Mouse (Mus musculus) myocyte (in vitro differentiated cells): ENCODE data around the gene Crygc. TPM values are rescaled to one million over a fixed set of nuclear protein-coding genes. Genes with fewer than 3 reads are reported as not detected.

ENCODE experiments used
- H3K27me3 ChIP-seq: one replicate; pipeline ENCODE4 v1.6.1; 2011; ENCODE audit not compliant: control insufficient read depth, insufficient read depth, insufficient read length
- H3K36me3 ChIP-seq: one replicate; pipeline ENCODE4 v1.6.1; 2011; ENCODE audit not compliant: control insufficient read depth, insufficient read depth
- H3K4me2 ChIP-seq: one replicate; pipeline ENCODE4 v1.6.1; 2011; ENCODE audit warnings: low read depth, control low read depth
- H3K4me3 ChIP-seq: one replicate; pipeline ENCODE4 v1.5.1; 2011; ENCODE audit warnings: mild to moderate bottlenecking, control low read depth, moderate library complexity
- H3K79me2 ChIP-seq: one replicate; pipeline ENCODE4 v1.6.1; 2011; ENCODE audit not compliant: control insufficient read depth, insufficient read depth
- H3ac ChIP-seq: one replicate; pipeline ENCODE4 v1.6.1; 2011; ENCODE audit not compliant: control insufficient read depth, insufficient read length
- CEBPB ChIP-seq: IDR thresholded peaks from 2 replicates; pipeline ENCODE4 v1.6.1; 2011; ENCODE audit warnings: mild to moderate bottlenecking, moderate library complexity; ENCODE audit not compliant: poor library complexity, insufficient read depth, severe bottlenecking
- E2F4 ChIP-seq: IDR thresholded peaks from one replicate; pipeline ENCODE4 v1.6.1; 2011; ENCODE audit warnings: mild to moderate bottlenecking, control low read depth, moderate library complexity; ENCODE audit not compliant: insufficient read depth
- MAX ChIP-seq: IDR thresholded peaks from one replicate; pipeline ENCODE4 v1.6.1; 2011; ENCODE audit warnings: low read depth, mild to moderate bottlenecking, control low read depth
- MYOD1 ChIP-seq, 3 experiments: IDR thresholded peaks; one replicate each; pipeline ENCODE4 v1.6.1; 2011; ENCODE audit warnings: control low read depth in 2 of 3, low read depth in 2 of 3, mild to moderate bottlenecking in 2 of 3, moderate library complexity in 1 of 3; ENCODE audit not compliant: insufficient read length in 2 of 3, control insufficient read depth in 1 of 3
- MYOG ChIP-seq, 3 experiments: IDR thresholded peaks; one replicate each; pipeline ENCODE4 v1.6.1; 2011; ENCODE audit warnings: control low read depth in 2 of 3, low read depth in 2 of 3, mild to moderate bottlenecking in 2 of 3; ENCODE audit not compliant: insufficient read length in 2 of 3, control insufficient read depth in 1 of 3, insufficient read depth in 1 of 3
- POLR2A ChIP-seq: IDR thresholded peaks from one replicate; pipeline ENCODE4 v1.6.1; 2011; ENCODE audit warnings: low read depth, mild to moderate bottlenecking, control low read depth, moderate library complexity; ENCODE audit not compliant: insufficient read length
- POLR2AphosphoS2 ChIP-seq: IDR thresholded peaks from one replicate; pipeline ENCODE4 v1.6.1; 2011; ENCODE audit warnings: low read depth, control low read depth; ENCODE audit not compliant: insufficient read length
- REST ChIP-seq: IDR thresholded peaks from one replicate; pipeline ENCODE4 v1.6.1; 2011; ENCODE audit warnings: mild to moderate bottlenecking, control low read depth, moderate library complexity; ENCODE audit not compliant: insufficient read depth, insufficient read length
- SRF ChIP-seq: IDR thresholded peaks from one replicate; pipeline ENCODE4 v1.6.1; 2011; ENCODE audit warnings: low read depth; ENCODE audit not compliant: control insufficient read depth, insufficient read length
- TCF12 ChIP-seq: IDR thresholded peaks from one replicate; pipeline ENCODE4 v1.6.1; 2011; ENCODE audit warnings: mild to moderate bottlenecking, control low read depth; ENCODE audit not compliant: poor library complexity, insufficient read depth, severe bottlenecking
- TCF3 ChIP-seq: IDR thresholded peaks from one replicate; pipeline ENCODE4 v1.6.1; 2011; ENCODE audit warnings: low read depth, control low read depth; ENCODE audit not compliant: insufficient read length
- USF1 ChIP-seq: IDR thresholded peaks from one replicate; pipeline ENCODE4 v1.6.1; 2011; ENCODE audit warnings: low read depth, mild to moderate bottlenecking, control low read depth, moderate library complexity
- polyA plus RNA-seq: library from polyadenylated mRNA; unstranded; fragments of >200 nt; fragmentation: generic; extraction: Trizol; gene quantifications from one replicate; pipeline ENCODE4 v1.2.1, GENCODE M21; 2012; ENCODE audit warnings: missing spikeins

Crygc gene
- polyA plus RNA-seq, 1 experiment, result not detected

DNA sequence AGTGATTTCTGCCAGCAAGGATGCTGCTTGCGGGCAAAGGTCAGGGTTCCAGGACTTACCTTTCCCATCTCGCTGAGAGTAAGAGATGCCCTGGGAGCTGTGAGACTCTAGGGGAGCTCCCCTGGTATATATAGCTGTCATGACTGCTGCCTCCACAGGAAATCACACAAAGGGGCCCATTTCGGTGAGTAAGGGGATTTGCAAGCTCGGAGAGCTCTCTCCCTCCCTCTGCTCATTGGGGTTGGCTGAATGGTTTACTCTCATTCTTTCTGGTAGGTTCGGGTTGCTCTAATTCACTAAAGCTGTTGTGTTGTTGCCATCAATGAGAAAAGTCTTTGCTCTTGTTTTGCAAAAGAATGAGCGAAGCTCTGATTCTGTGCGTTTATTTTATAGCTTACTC lies 8.7 kb upstream of the Crygc start, which contains the start of gene Crygb:
Gene Crygb, minus strand, starts transcription at position 101 of the 400 bp plus-strand sequence.
- TF ChIP-seq MYOG (IDR thresholded peaks at IDR 0.05; ENCODE audit: control insufficient read depth in 1 of 3, insufficient read depth in 1 of 3, insufficient read length in 2 of 3, low read depth in 2 of 3) (no peak), MAX (no peak), TCF12 (no peak), CEBPB (no peak), E2F4 (no peak), SRF (no peak), POLR2A (no peak), TCF3 (no peak), POLR2AphosphoS2 (no peak), USF1 (no peak), MYOD1 (IDR thresholded peaks at IDR 0.05; ENCODE audit: control insufficient read depth in 1 of 3, insufficient read length in 2 of 3, low read depth in 2 of 3) (no peak), REST (no peak)
- Histone ChIP-seq H3K4me2 (no peak within 1 kb of the TSS), H3K4me3 (no peak within 1 kb of the TSS), H3K79me2 (no peaks in the 10 kb centered on the region), H3ac (no peak within 1 kb of the TSS), H3K36me3 (no peaks in the 10 kb centered on the region), H3K27me3 (no peaks in the 10 kb centered on the region)

DNA sequence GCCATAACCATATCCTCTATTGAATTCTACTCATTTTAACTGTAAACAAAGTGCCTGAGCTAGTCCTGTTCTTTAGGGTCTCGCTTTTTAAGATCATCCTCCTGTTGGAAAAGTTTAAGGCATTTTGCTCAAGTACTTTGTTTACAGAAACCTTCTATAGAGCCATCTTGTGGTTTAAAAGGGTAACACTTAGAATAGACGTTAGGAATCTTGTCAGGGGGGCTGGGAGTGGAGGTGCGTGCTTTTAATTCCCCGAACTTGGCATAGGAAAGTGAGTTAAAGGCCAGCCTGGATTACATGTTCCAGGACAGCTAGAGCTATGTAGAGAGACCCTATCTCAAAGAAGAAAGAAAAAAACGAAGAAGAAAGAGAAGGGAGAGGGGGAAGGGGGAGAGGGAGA lies 2.1 kb upstream of the Crygc start:
- H3K27me3 ChIP-seq, result no peaks in the 10 kb centered on the region
- no peak overlapping the region for H3K4me3 ChIP-seq
- H3ac ChIP-seq, result no peak overlapping the region
- no peaks in the 10 kb centered on the region for H3K79me2 ChIP-seq
- TF ChIP-seq MAX (no peak), POLR2AphosphoS2 (no peak), USF1 (no peak), TCF3 (no peak), CEBPB (no peak), REST (no peak), MYOG (IDR thresholded peaks at IDR 0.05; ENCODE audit: control insufficient read depth in 1 of 3, insufficient read depth in 1 of 3, insufficient read length in 2 of 3, low read depth in 2 of 3) (no peak), MYOD1 (IDR thresholded peaks at IDR 0.05; ENCODE audit: control insufficient read depth in 1 of 3, insufficient read length in 2 of 3, low read depth in 2 of 3) (no peak), TCF12 (no peak), POLR2A (no peak), SRF (no peak)
- H3K36me3 ChIP-seq, result no peaks in the 10 kb centered on the region
- H3K4me2 ChIP-seq, result no peak overlapping the region

DNA sequence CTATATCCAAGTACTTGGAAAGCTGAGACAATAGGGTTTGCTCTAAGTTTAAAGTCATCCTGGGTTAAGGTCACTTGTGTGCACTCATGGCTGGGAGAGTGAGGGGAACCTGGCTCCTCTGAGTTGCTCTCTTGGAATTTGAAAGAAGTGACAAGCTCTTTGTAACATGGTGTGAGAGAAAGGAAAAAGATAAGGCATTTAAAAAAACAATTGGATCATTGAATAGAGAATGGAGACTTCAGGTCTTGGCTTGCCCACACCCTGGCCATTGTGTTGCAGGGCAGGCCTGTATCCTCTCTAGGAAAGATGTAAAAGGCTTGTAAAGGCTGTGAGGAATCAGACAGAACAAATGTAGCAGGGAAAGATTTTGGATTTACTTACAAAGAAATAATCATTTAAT lies 5.6 kb downstream of the Crygc start:
- no peaks in the 10 kb centered on the region for H3K27me3 ChIP-seq
- H3K36me3 ChIP-seq, result no peaks in the 10 kb centered on the region
- no peak for TF ChIP-seq CEBPB
- no peak for TF ChIP-seq MAX
- no peak for TF ChIP-seq MYOG (IDR thresholded peaks at IDR 0.05; ENCODE audit: control insufficient read depth in 1 of 3, insufficient read depth in 1 of 3, insufficient read length in 2 of 3, low read depth in 2 of 3)
- TF ChIP-seq TCF3, result no peak
- no peak for TF ChIP-seq POLR2A
- no peak for TF ChIP-seq POLR2AphosphoS2
- TF ChIP-seq E2F4, result no peak
- TF ChIP-seq MYOD1 (IDR thresholded peaks at IDR 0.05; ENCODE audit: control insufficient read depth in 1 of 3, insufficient read length in 2 of 3, low read depth in 2 of 3), result no peak
- no peak for TF ChIP-seq REST
- no peak for TF ChIP-seq TCF12
- TF ChIP-seq SRF, result no peak
- no peak for TF ChIP-seq USF1
- H3K79me2 ChIP-seq, result no peaks in the 10 kb centered on the region
- no peak overlapping the region for H3K4me2 ChIP-seq
- no peak overlapping the region for H3ac ChIP-seq
- no peak overlapping the region for H3K4me3 ChIP-seq

DNA sequence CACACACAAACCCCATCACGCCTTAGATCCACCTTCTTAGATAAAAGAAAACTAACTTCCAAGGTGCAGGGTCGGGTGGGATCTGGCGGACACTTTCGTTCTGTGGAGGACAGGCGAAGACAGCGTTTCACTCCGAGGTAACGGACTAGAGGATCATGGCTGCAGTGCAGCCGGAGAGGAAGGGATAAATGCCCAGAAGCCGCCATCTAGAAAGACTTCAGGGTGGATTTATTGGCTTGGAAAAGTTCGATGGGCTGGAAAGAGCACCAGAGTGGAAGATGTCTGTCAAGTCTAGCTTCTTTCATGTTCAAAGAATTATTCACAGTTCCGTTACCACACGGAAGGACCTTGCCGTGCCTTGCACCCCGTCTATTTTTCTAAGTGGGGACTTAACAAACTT lies 9.3 kb downstream of the Crygc start:
- TF ChIP-seq MYOD1 (IDR thresholded peaks at IDR 0.05; ENCODE audit: control insufficient read depth in 1 of 3, insufficient read length in 2 of 3, low read depth in 2 of 3) (no peak), TCF3 (no peak), USF1 (no peak), TCF12 (no peak), POLR2AphosphoS2 (no peak), MYOG (IDR thresholded peaks at IDR 0.05; ENCODE audit: control insufficient read depth in 1 of 3, insufficient read depth in 1 of 3, insufficient read length in 2 of 3, low read depth in 2 of 3) (no peak), CEBPB (no peak), POLR2A (no peak), REST (no peak), SRF (no peak), E2F4 (no peak), MAX (no peak)
- Histone ChIP-seq H3K36me3 (no peaks in the 10 kb centered on the region), H3ac (no peak overlapping the region), H3K79me2 (no peaks in the 10 kb centered on the region), H3K4me2 (no peak overlapping the region), H3K4me3 (no peak overlapping the region), H3K27me3 (no peaks in the 10 kb centered on the region)
